In genomic region chr1:192094451-192095170, GRCm38 (mm10) we compare ENCODE assay signal across 8 mouse cellular contexts. TPM values are rescaled to one million over a fixed set of nuclear protein-coding genes. Genes with fewer than 3 reads are reported as not detected.
DNase-seq lines count a peak whose midpoint lies in the region; ATAC-seq lines count a peak whose summit lies in the region.
"Had no signal": no experiment of that assay in that cellular context is flagged by ENCODE, and none has a peak within 500 bp of the region (broad histone marks: within the 10 kb centered on the region; RNA-seq: fewer than 3 reads in every experiment).

No protein-coding gene starts in this region.

- H3K4me3 ChIP-seq in neural tube, embryonic 15.5 days (replicated peaks), result no peak overlapping the region
- H3K4me3 ChIP-seq in liver, embryonic 13.5 days (replicated peaks), result no peak overlapping the region
- H3K4me3 ChIP-seq: heart, embryonic 13.5 days had no signal

- H3K36me3 ChIP-seq in neural tube, embryonic 15.5 days, result peaks cover 14% of the 10 kb centered on the region
- H3K36me3 ChIP-seq in liver, embryonic 13.5 days, result peaks cover 4% of the 10 kb centered on the region; the same call in 1 of the 2 replicates

- no peak overlapping the region for H3K4me2 ChIP-seq in neural tube, embryonic 15.5 days
- H3K4me2 ChIP-seq in liver, embryonic 13.5 days, result no peak overlapping the region
- H3K4me2 ChIP-seq: heart, embryonic 13.5 days had no signal

- H3K9me3 ChIP-seq in neural tube, embryonic 15.5 days (replicated peaks), result no peaks in the 10 kb centered on the region
- no peaks in the 10 kb centered on the region for H3K9me3 ChIP-seq in liver, embryonic 13.5 days (replicated peaks)
- H3K9me3 ChIP-seq: heart, embryonic 13.5 days had no signal

- H3K27me3 ChIP-seq in neural tube, embryonic 15.5 days (replicated peaks), result peaks cover 14% of the 10 kb centered on the region
- H3K27me3 ChIP-seq in liver, embryonic 13.5 days, result no peaks in the 10 kb centered on the region

- no peak overlapping the region for H3K9ac ChIP-seq in neural tube, embryonic 15.5 days (replicated peaks)
- H3K9ac ChIP-seq in liver, embryonic 13.5 days, result no peak overlapping the region
- H3K9ac ChIP-seq: heart, embryonic 13.5 days had no signal

- no peak for ATAC-seq in neural tube, embryonic 15.5 days (ENCODE audit: low FRiP score)
- no peak for ATAC-seq in liver, embryonic 13.5 days (ENCODE audit: low read depth)

- no peak overlapping the region for H3K27ac ChIP-seq in neural tube, embryonic 15.5 days (replicated peaks)
- H3K27ac ChIP-seq in liver, embryonic 13.5 days, result no peak overlapping the region
- H3K27ac ChIP-seq: heart, embryonic 13.5 days had no signal

- peak; percentile 47 for DNase-seq in neural tube, embryonic 10.5 days (ENCODE audit: extremely low spot score, low spot score)
- peak; percentile 62 for DNase-seq in T-cell, adult 2 months (ENCODE audit: low spot score)
- peak; percentile 77 to 86 for DNase-seq in cerebellum, postnatal 14 days
- DNase-seq in heart, postnatal 4 days, result peak; percentile 80
- DNase-seq in liver, embryonic 13.5 days, result peak; percentile 52
- peak; percentile 38 for DNase-seq in skeletal muscle tissue, adult 2 months (ENCODE audit: low read depth, low spot score)

- WGBS in neural tube, embryonic 15.5 days, result 62% methylated on average over 13 of the region's 13 CpGs
- WGBS in liver, embryonic 13.5 days (ENCODE audit: insufficient replicate concordance), result 42% methylated on average over 13 of the region's 13 CpGs

- peaks cover 7% of the 10 kb centered on the region for H3K4me1 ChIP-seq in neural tube, embryonic 15.5 days
- H3K4me1 ChIP-seq in liver, embryonic 13.5 days (replicated peaks), result peaks cover 31% of the 10 kb centered on the region

RNA-seq across cellular contexts. Expression of gene Traf5, which starts 2.3 kb away (rescaled TPM):
- polyA plus RNA-seq in neural tube, embryonic 15.5 days (2015; fragmentation: Nextera tagmentation; extraction: Ambion mirVana), result 1.7 and 5.8 TPM in 2 replicates
- 10 to 100 TPM; 15.0 to 22.4 TPM for total RNA-seq in heart, postnatal 4 days (2021)
- polyA plus RNA-seq in liver, embryonic 13.5 days (2015; fragmentation: Nextera tagmentation; extraction: Ambion mirVana), result 8.1 and 9.0 TPM in 2 replicates

RNA-seq across cellular contexts. Expression of gene Rcor3, which starts 43.3 kb away (rescaled TPM):
- 36.0 and 38.3 TPM in 2 replicates for polyA plus RNA-seq in neural tube, embryonic 15.5 days (2015; fragmentation: Nextera tagmentation; extraction: Ambion mirVana)
- 10 to 100 TPM; 43.7 to 48.1 TPM for total RNA-seq in heart, postnatal 4 days (2021)
- 9.0 and 9.5 TPM in 2 replicates for polyA plus RNA-seq in liver, embryonic 13.5 days (2015; fragmentation: Nextera tagmentation; extraction: Ambion mirVana)
